18 mouse cellular contexts compared by ENCODE assay signal in genomic region chr13:21013659-21014058, GRCm38 (mm10).
"Had no signal": no experiment of that assay in that cellular context is flagged by ENCODE, and none has a peak within 500 bp of the region (broad histone marks: within the 10 kb centered on the region; RNA-seq: fewer than 3 reads in every experiment).

No protein-coding gene starts in this region.

- H3K27ac ChIP-seq: liver, embryonic 14.5 days; midbrain, embryonic 12.5 days; neural tube, embryonic 13.5 days; neural tube, embryonic 15.5 days had no signal

- H3K4me1 ChIP-seq: midbrain, embryonic 12.5 days; neural tube, embryonic 13.5 days; neural tube, embryonic 15.5 days had no signal

- H3K9me3 ChIP-seq: midbrain, embryonic 12.5 days; neural tube, embryonic 13.5 days; neural tube, embryonic 15.5 days had no signal

- H3K36me3 ChIP-seq: midbrain, embryonic 12.5 days; neural tube, embryonic 13.5 days; neural tube, embryonic 15.5 days had no signal

- H3K4me3 ChIP-seq: midbrain, embryonic 12.5 days; myocyte; neural tube, embryonic 13.5 days; neural tube, embryonic 15.5 days had no signal

- DNase-seq: lung, adult 18-20 months; lung, embryonic 14.5 days; lung, postnatal 10 days; lung, postnatal 4 days; midbrain, embryonic 14.5 days; retina, postnatal 1 day; right cerebral cortex, adult 18-20 months; right cerebral cortex, postnatal 25 days; right cerebral cortex, postnatal 4 days; spleen, adult 18-20 months; thymus, adult 18-20 months; thymus, postnatal 14 days; thymus, postnatal 36 days had no signal

- H3K9ac ChIP-seq: liver, embryonic 14.5 days; lung, embryonic 14.5 days; midbrain, embryonic 12.5 days; neural tube, embryonic 13.5 days; neural tube, embryonic 15.5 days had no signal

- H3K27me3 ChIP-seq: midbrain, embryonic 12.5 days; neural tube, embryonic 13.5 days; neural tube, embryonic 15.5 days had no signal

- H3K4me2 ChIP-seq: lung, embryonic 14.5 days; midbrain, embryonic 12.5 days; neural tube, embryonic 13.5 days; neural tube, embryonic 15.5 days had no signal
